Mouse (Mus musculus): ENCODE measurements around the gene Frem1. TPM values are rescaled to one million over a fixed set of nuclear protein-coding genes. Genes with fewer than 3 reads are reported as not detected.

The Frem1 gene
- polyA plus RNA-seq, 1 experiment from 2014 or later = 4.8 TPM

- Histone ChIP-seq H3K4me3 (ENCODE audit: low read depth, low read length) (no peak overlapping the region), H3K9me3 (ENCODE audit: control insufficient read depth, low read length) (no peaks in the 10 kb centered on the region), H3K27ac (ENCODE audit: low read depth, low read length) (no peak overlapping the region), H3K4me2 (no peak overlapping the region), H3K9ac (ENCODE audit: low read depth, low read length) (no peak overlapping the region), H3K27me3 (replicated peaks; ENCODE audit: control insufficient read depth, insufficient read depth, low read length) (no peaks in the 10 kb centered on the region), H3K4me1 (replicated peaks; ENCODE audit: control insufficient read depth, insufficient read depth, low read length) (no peaks in the 10 kb centered on the region), H3K36me3 (ENCODE audit: control insufficient read depth, insufficient read depth, low read length) (no peaks in the 10 kb centered on the region)
- WGBS = 80% methylated on average over 2 of the region's 2 CpGs
- DNase-seq (ENCODE audit: low spot score) = no peak
- ATAC-seq (replicated peaks; ENCODE audit: low FRiP score) = no peak
Measured at GRCm38 (mm10) chr4:83014538-83014937, 37.6 kb downstream of the Frem1 start.

GRCm38 (mm10) chr4:83004086-83004485, 48.1 kb downstream of the Frem1 start:
- Histone ChIP-seq H3K9me3 (ENCODE audit: control insufficient read depth, low read length) (no peaks in the 10 kb centered on the region), H3K4me2 (no peak overlapping the region), H3K4me1 (replicated peaks; ENCODE audit: control insufficient read depth, insufficient read depth, low read length) (no peaks in the 10 kb centered on the region), H3K4me3 (ENCODE audit: low read depth, low read length) (no peak overlapping the region), H3K27me3 (replicated peaks; ENCODE audit: control insufficient read depth, insufficient read depth, low read length) (no peaks in the 10 kb centered on the region), H3K9ac (ENCODE audit: low read depth, low read length) (no peak overlapping the region), H3K27ac (ENCODE audit: low read depth, low read length) (no peak overlapping the region), H3K36me3 (ENCODE audit: control insufficient read depth, insufficient read depth, low read length) (no peaks in the 10 kb centered on the region)
- WGBS = 82% methylated on average over 5 of the region's 5 CpGs
- no peak for ATAC-seq (replicated peaks; ENCODE audit: low FRiP score)
- DNase-seq (ENCODE audit: low spot score) = no peak

GRCm38 (mm10) chr4:82992042-82992441, 60.1 kb downstream of the Frem1 start:
- Histone ChIP-seq H3K4me2 (no peak overlapping the region), H3K36me3 (ENCODE audit: control insufficient read depth, insufficient read depth, low read length) (no peaks in the 10 kb centered on the region), H3K27me3 (replicated peaks; ENCODE audit: control insufficient read depth, insufficient read depth, low read length) (no peaks in the 10 kb centered on the region), H3K9me3 (ENCODE audit: control insufficient read depth, low read length) (no peaks in the 10 kb centered on the region), H3K4me3 (ENCODE audit: low read depth, low read length) (no peak overlapping the region), H3K9ac (ENCODE audit: low read depth, low read length) (no peak overlapping the region), H3K27ac (ENCODE audit: low read depth, low read length) (no peak overlapping the region), H3K4me1 (replicated peaks; ENCODE audit: control insufficient read depth, insufficient read depth, low read length) (no peaks in the 10 kb centered on the region)
- ATAC-seq (replicated peaks; ENCODE audit: low FRiP score) (no peak), DNase-seq (ENCODE audit: low spot score) (no peak)
- WGBS = 86% methylated on average over 3 of the region's 3 CpGs

- Histone ChIP-seq H3K4me2 (no peak overlapping the region), H3K27me3 (replicated peaks; ENCODE audit: control insufficient read depth, insufficient read depth, low read length) (no peaks in the 10 kb centered on the region), H3K9me3 (ENCODE audit: control insufficient read depth, low read length) (no peaks in the 10 kb centered on the region), H3K9ac (ENCODE audit: low read depth, low read length) (no peak overlapping the region), H3K4me3 (ENCODE audit: low read depth, low read length) (no peak overlapping the region), H3K4me1 (replicated peaks; ENCODE audit: control insufficient read depth, insufficient read depth, low read length) (no peaks in the 10 kb centered on the region), H3K27ac (ENCODE audit: low read depth, low read length) (no peak overlapping the region), H3K36me3 (ENCODE audit: control insufficient read depth, insufficient read depth, low read length) (no peaks in the 10 kb centered on the region)
- ATAC-seq (replicated peaks; ENCODE audit: low FRiP score) (no peak), DNase-seq (ENCODE audit: low spot score) (no peak)
- WGBS = 73% methylated on average over 7 of the region's 7 CpGs
Measured at GRCm38 (mm10) chr4:82990973-82991695, 61.0 kb downstream of the Frem1 start.

GRCm38 (mm10) chr4:82972381-82972780, 79.8 kb downstream of the Frem1 start:
- 68% methylated on average over 4 of the region's 4 CpGs for WGBS
- no peak for DNase-seq (ENCODE audit: low spot score)
- no peak overlapping the region for H3K9ac ChIP-seq (ENCODE audit: low read depth, low read length)
- no peaks in the 10 kb centered on the region for H3K27me3 ChIP-seq (replicated peaks; ENCODE audit: control insufficient read depth, insufficient read depth, low read length)
- no peak overlapping the region for H3K4me3 ChIP-seq (ENCODE audit: low read depth, low read length)
- H3K9me3 ChIP-seq (ENCODE audit: control insufficient read depth, low read length) = no peaks in the 10 kb centered on the region
- H3K36me3 ChIP-seq (ENCODE audit: control insufficient read depth, insufficient read depth, low read length) = no peaks in the 10 kb centered on the region
- H3K27ac ChIP-seq (ENCODE audit: low read depth, low read length) = no peak overlapping the region
- no peak for ATAC-seq (replicated peaks; ENCODE audit: low FRiP score)
- no peaks in the 10 kb centered on the region for H3K4me1 ChIP-seq (replicated peaks; ENCODE audit: control insufficient read depth, insufficient read depth, low read length)
- no peak overlapping the region for H3K4me2 ChIP-seq

- Histone ChIP-seq H3K9ac (ENCODE audit: low read depth, low read length) (no peak overlapping the region), H3K4me1 (replicated peaks; ENCODE audit: control insufficient read depth, insufficient read depth, low read length) (no peaks in the 10 kb centered on the region), H3K4me2 (no peak overlapping the region), H3K27ac (ENCODE audit: low read depth, low read length) (no peak overlapping the region), H3K9me3 (ENCODE audit: control insufficient read depth, low read length) (no peaks in the 10 kb centered on the region), H3K27me3 (replicated peaks; ENCODE audit: control insufficient read depth, insufficient read depth, low read length) (no peaks in the 10 kb centered on the region), H3K4me3 (ENCODE audit: low read depth, low read length) (no peak overlapping the region), H3K36me3 (ENCODE audit: control insufficient read depth, insufficient read depth, low read length) (no peaks in the 10 kb centered on the region)
- no peak for ATAC-seq (replicated peaks; ENCODE audit: low FRiP score)
- DNase-seq (ENCODE audit: low spot score) = no peak
- 87% methylated on average over 12 of the region's 12 CpGs for WGBS
Measured at GRCm38 (mm10) chr4:82970901-82971648, 81.1 kb downstream of the Frem1 start.

GRCm38 (mm10) chr4:82961024-82961423, 91.1 kb downstream of the Frem1 start:
- 84% methylated on average over 1 of the region's 1 CpGs for WGBS
- no peaks in the 10 kb centered on the region for H3K27me3 ChIP-seq (replicated peaks; ENCODE audit: control insufficient read depth, insufficient read depth, low read length)
- H3K9me3 ChIP-seq (ENCODE audit: control insufficient read depth, low read length) = no peaks in the 10 kb centered on the region
- H3K4me2 ChIP-seq = no peak overlapping the region
- H3K27ac ChIP-seq (ENCODE audit: low read depth, low read length) = no peak overlapping the region
- no peaks in the 10 kb centered on the region for H3K36me3 ChIP-seq (ENCODE audit: control insufficient read depth, insufficient read depth, low read length)
- H3K4me3 ChIP-seq (ENCODE audit: low read depth, low read length) = no peak overlapping the region
- no peak overlapping the region for H3K9ac ChIP-seq (ENCODE audit: low read depth, low read length)
- no peak for ATAC-seq (replicated peaks; ENCODE audit: low FRiP score)
- H3K4me1 ChIP-seq (replicated peaks; ENCODE audit: control insufficient read depth, insufficient read depth, low read length) = no peaks in the 10 kb centered on the region
- DNase-seq (ENCODE audit: low spot score) = no peak

- Histone ChIP-seq H3K9ac (ENCODE audit: low read depth, low read length) (no peak overlapping the region), H3K4me1 (replicated peaks; ENCODE audit: control insufficient read depth, insufficient read depth, low read length) (no peaks in the 10 kb centered on the region), H3K9me3 (ENCODE audit: control insufficient read depth, low read length) (no peaks in the 10 kb centered on the region), H3K4me2 (no peak overlapping the region), H3K27ac (ENCODE audit: low read depth, low read length) (no peak overlapping the region), H3K36me3 (ENCODE audit: control insufficient read depth, insufficient read depth, low read length) (no peaks in the 10 kb centered on the region), H3K27me3 (replicated peaks; ENCODE audit: control insufficient read depth, insufficient read depth, low read length) (no peaks in the 10 kb centered on the region), H3K4me3 (ENCODE audit: low read depth, low read length) (no peak overlapping the region)
- DNase-seq (ENCODE audit: low spot score) (no peak), ATAC-seq (replicated peaks; ENCODE audit: low FRiP score) (no peak)
- 79% methylated on average over 14 of the region's 14 CpGs for WGBS
Measured at GRCm38 (mm10) chr4:82957827-82958538, 94.2 kb downstream of the Frem1 start.

Measured in liver, embryonic 11.5 days (tissue).